Comparison of ENCODE assay signal across 8 mouse cellular contexts in the genomic region with DNA sequence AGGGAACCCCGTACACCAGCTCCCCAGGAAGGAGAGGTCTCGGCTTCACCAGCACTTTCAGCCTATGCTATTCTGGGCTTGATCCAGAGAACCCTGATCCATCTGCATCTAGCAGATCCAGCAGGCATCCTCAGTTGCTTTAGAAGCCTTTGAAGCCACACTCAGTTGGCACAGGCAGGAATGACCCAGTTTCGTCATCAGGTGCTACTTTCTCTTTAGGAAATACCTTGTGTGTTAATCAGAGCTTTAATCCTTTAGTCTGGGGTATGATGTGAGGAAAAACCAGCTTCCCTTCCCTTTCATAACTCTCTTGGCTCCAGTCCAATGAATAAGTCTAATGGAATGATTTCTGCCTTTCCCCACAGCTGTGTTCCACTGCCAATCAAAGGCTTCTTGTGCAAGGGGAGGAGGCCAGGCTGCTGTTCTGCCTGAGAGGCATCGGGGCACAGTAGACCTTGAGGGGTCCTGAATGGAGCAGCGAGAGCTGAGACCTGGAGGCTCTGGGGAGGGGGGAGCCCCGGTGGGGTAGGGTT.
DNase-seq lines count a peak whose midpoint lies in the region; ATAC-seq lines count a peak whose summit lies in the region.

No protein-coding gene starts in this region.

- H3K36me3 ChIP-seq in forebrain, embryonic 11.5 days (ENCODE audit: control insufficient read depth, insufficient read depth, low read length) = no peaks in the 10 kb centered on the region
- H3K36me3 ChIP-seq in forebrain, embryonic 10.5 days (replicated peaks) = no peaks in the 10 kb centered on the region
- no peaks in the 10 kb centered on the region for H3K36me3 ChIP-seq in kidney, embryonic 16.5 days (ENCODE audit: insufficient read depth, low read length)

- ATAC-seq in forebrain, embryonic 11.5 days (replicated peaks; ENCODE audit: low FRiP score) = peak; percentile 73
- peak; percentile 71; the same call in 1 of the 2 replicates for ATAC-seq in kidney, embryonic 16.5 days (ENCODE audit: low FRiP score, low TSS enrichment)
- ATAC-seq in megakaryocyte-erythroid progenitor cell, adult 5-6 weeks (replicated peaks; ENCODE audit: low FRiP score, low TSS enrichment, poor library complexity, severe bottlenecking) = no peak

- H3K27ac ChIP-seq in forebrain, embryonic 11.5 days (ENCODE audit: low read depth, low read length) = no peak overlapping the region
- H3K27ac ChIP-seq in forebrain, embryonic 10.5 days = no peak overlapping the region
- no peak overlapping the region; the same call in 1 of the 2 replicates for H3K27ac ChIP-seq in kidney, embryonic 16.5 days (ENCODE audit: low read length)

- H3K4me3 ChIP-seq in forebrain, embryonic 11.5 days (ENCODE audit: low read depth, low read length) = no peak overlapping the region
- H3K4me3 ChIP-seq in forebrain, embryonic 10.5 days = no peak overlapping the region
- no peak overlapping the region for H3K4me3 ChIP-seq in kidney, embryonic 16.5 days (ENCODE audit: low read length)

- no peak for DNase-seq in forebrain, embryonic 11.5 days (ENCODE audit: low spot score)
- no peak for DNase-seq in forebrain, embryonic 10.5 days (ENCODE audit: extremely low spot score, low spot score)
- DNase-seq in adipocyte (ENCODE audit: low spot score) = peak; percentile 48
- DNase-seq in forelimb bud, embryonic 11.5 days (ENCODE audit: low read depth, low spot score) = peak; percentile 21
- peak; percentile 20 for DNase-seq in mesoderm, embryonic 11.5 days (ENCODE audit: low read depth, low spot score)
- DNase-seq in right cerebral cortex, postnatal 14 days = no peak

- H3K4me1 ChIP-seq in forebrain, embryonic 11.5 days (replicated peaks; ENCODE audit: control insufficient read depth, insufficient read depth, low read length) = peaks cover 3% of the 10 kb centered on the region; the same call in 1 of the 2 replicates
- peaks cover 24% of the 10 kb centered on the region for H3K4me1 ChIP-seq in forebrain, embryonic 10.5 days
- peaks cover 26% of the 10 kb centered on the region for H3K4me1 ChIP-seq in kidney, embryonic 16.5 days (ENCODE audit: insufficient read depth, low read length)

- no peaks in the 10 kb centered on the region for H3K27me3 ChIP-seq in forebrain, embryonic 11.5 days (ENCODE audit: control insufficient read depth, insufficient read depth, low read length)
- peaks cover 7% of the 10 kb centered on the region; the same call in 1 of the 2 replicates for H3K27me3 ChIP-seq in forebrain, embryonic 10.5 days (ENCODE audit: poor library complexity, severe bottlenecking)
- no peaks in the 10 kb centered on the region for H3K27me3 ChIP-seq in kidney, embryonic 16.5 days (ENCODE audit: insufficient read depth, low read length)

- no peak overlapping the region for H3K9ac ChIP-seq in forebrain, embryonic 11.5 days (ENCODE audit: low read length)
- no peak overlapping the region for H3K9ac ChIP-seq in kidney, embryonic 16.5 days (replicated peaks; ENCODE audit: low read length)

- WGBS in forebrain, embryonic 11.5 days = 46% methylated on average over 6 of the region's 6 CpGs
- WGBS in forebrain, embryonic 10.5 days = 58% methylated on average over 6 of the region's 6 CpGs
- WGBS in kidney, embryonic 16.5 days = 40% methylated on average over 6 of the region's 6 CpGs

- H3K9me3 ChIP-seq in forebrain, embryonic 11.5 days (ENCODE audit: control insufficient read depth, low read length) = no peaks in the 10 kb centered on the region
- H3K9me3 ChIP-seq in forebrain, embryonic 10.5 days = no peaks in the 10 kb centered on the region
- H3K9me3 ChIP-seq in kidney, embryonic 16.5 days (ENCODE audit: low read length) = no peaks in the 10 kb centered on the region

- H3K4me2 ChIP-seq in forebrain, embryonic 11.5 days (ENCODE audit: low read depth, low read length, severe bottlenecking) = no peak overlapping the region
- H3K4me2 ChIP-seq in kidney, embryonic 16.5 days (replicated peaks; ENCODE audit: low read depth, low read length) = peak overlapping the region; percentile 39

Comparison
In these comparisons a context has a peak if more than half of its experiments do, and no peak if none do; other contexts are left out.
1. DNase-seq: peak in adipocyte (single experiment), forelimb bud, embryonic 11.5 days (single experiment) and mesoderm, embryonic 11.5 days (single experiment); none in forebrain, embryonic 11.5 days (single experiment), forebrain, embryonic 10.5 days (single experiment) and right cerebral cortex, postnatal 14 days (single experiment).